8 mouse cellular contexts compared by ENCODE assay signal in genomic region chr11:104608249-104608920, GRCm38 (mm10). TPM values are rescaled to one million over a fixed set of nuclear protein-coding genes. Genes with fewer than 3 reads are reported as not detected.
DNase-seq lines count a peak whose midpoint lies in the region; ATAC-seq and TF ChIP-seq lines count a peak whose summit lies in the region.

No protein-coding gene starts in this region.

- 4% methylated on average over 22 of the region's 23 CpGs for WGBS in lung, embryonic 15.5 days
- WGBS in forebrain, embryonic 10.5 days: under 1% methylated on average over 21 of the region's 23 CpGs
- 1% methylated on average over 23 of the region's 23 CpGs for WGBS in limb, embryonic 13.5 days
- WGBS in olfactory bulb, adult 2 months: 11% methylated on average over 22 of the region's 23 CpGs

- H3K27me3 ChIP-seq in lung, embryonic 15.5 days: peaks cover 14% of the 10 kb centered on the region; the same call in 1 of the 2 replicates
- peaks cover 83% of the 10 kb centered on the region for H3K27me3 ChIP-seq in forebrain, embryonic 10.5 days (ENCODE audit: poor library complexity, severe bottlenecking)
- peaks cover 56% of the 10 kb centered on the region for H3K27me3 ChIP-seq in limb, embryonic 13.5 days

- no peaks in the 10 kb centered on the region for H3K36me3 ChIP-seq in lung, embryonic 15.5 days
- no peaks in the 10 kb centered on the region for H3K36me3 ChIP-seq in forebrain, embryonic 10.5 days (replicated peaks)
- H3K36me3 ChIP-seq in limb, embryonic 13.5 days: no peaks in the 10 kb centered on the region

- H3K4me3 ChIP-seq in lung, embryonic 15.5 days: peak overlapping the region; percentile 48
- H3K4me3 ChIP-seq in forebrain, embryonic 10.5 days: peak overlapping the region; percentile 70
- H3K4me3 ChIP-seq in limb, embryonic 13.5 days: peak overlapping the region; percentile 53
- H3K4me3 ChIP-seq in olfactory bulb, adult 2 months (ENCODE audit: insufficient read depth, low read depth, low read length): peak overlapping the region; percentile 56

- peak; percentile 13 for ATAC-seq in lung, embryonic 15.5 days (ENCODE audit: borderline replicate concordance, extremely low read depth, low FRiP score, low TSS enrichment)
- no peak for ATAC-seq in limb, embryonic 13.5 days (ENCODE audit: low FRiP score, low read depth)

- peak overlapping the region; percentile 47 for H3K9ac ChIP-seq in lung, embryonic 15.5 days
- H3K9ac ChIP-seq in limb, embryonic 13.5 days: peak overlapping the region; percentile 58

- intact Hi-C loops in gastrocnemius, postnatal 36 days (cut with DNase I): no loop called here

- H3K27ac ChIP-seq in lung, embryonic 15.5 days: no peak overlapping the region
- peak overlapping the region; percentile 74 for H3K27ac ChIP-seq in forebrain, embryonic 10.5 days
- H3K27ac ChIP-seq in limb, embryonic 13.5 days: no peak overlapping the region
- no peak overlapping the region for H3K27ac ChIP-seq in olfactory bulb, adult 2 months (ENCODE audit: insufficient read depth, low read depth, low read length)

- TF ChIP-seq POLR2A in olfactory bulb, adult 2 months (IDR thresholded peaks at IDR 0.05; ENCODE audit: insufficient read depth, low read depth, low read length): 0 out of 2 replicates have a peak, but pooled peaks have one; percentile 26

- no peak for DNase-seq in lung, postnatal 36 days
- no peak for DNase-seq in forebrain, embryonic 10.5 days (ENCODE audit: extremely low spot score, low spot score)
- DNase-seq in gastrocnemius, postnatal 36 days: no peak
- DNase-seq in T-cell, adult 2 months (ENCODE audit: low spot score): no peak
- DNase-seq in frontal cortex, postnatal 14 days (ENCODE audit: low spot score in 2 of 2): no peak

- no peaks in the 10 kb centered on the region for H3K9me3 ChIP-seq in lung, embryonic 15.5 days
- no peaks in the 10 kb centered on the region for H3K9me3 ChIP-seq in forebrain, embryonic 10.5 days
- no peaks in the 10 kb centered on the region for H3K9me3 ChIP-seq in limb, embryonic 13.5 days

- peak overlapping the region; percentile 96 for H3K4me2 ChIP-seq in lung, embryonic 15.5 days
- peak overlapping the region; percentile 87 for H3K4me2 ChIP-seq in limb, embryonic 13.5 days (replicated peaks)

- peaks cover 6% of the 10 kb centered on the region; the same call in 1 of the 2 replicates for H3K4me1 ChIP-seq in lung, embryonic 15.5 days
- H3K4me1 ChIP-seq in forebrain, embryonic 10.5 days: peaks cover 30% of the 10 kb centered on the region
- peaks cover 11% of the 10 kb centered on the region; the same call in 1 of the 2 replicates for H3K4me1 ChIP-seq in limb, embryonic 13.5 days
- H3K4me1 ChIP-seq in olfactory bulb, adult 2 months (ENCODE audit: control insufficient read depth, insufficient read depth, low read length): peaks cover 13% of the 10 kb centered on the region

- no peak for TF ChIP-seq CTCF in olfactory bulb, adult 2 months (IDR thresholded peaks at IDR 0.05; ENCODE audit: insufficient read depth, low read depth, low read length)

RNA-seq across cellular contexts. Expression of gene Itgb3, which starts 0.6 kb away (rescaled TPM):
- polyA plus RNA-seq in lung, embryonic 15.5 days (2015; fragmentation: Nextera tagmentation; extraction: Ambion mirVana): 4.4 TPM in 2 replicates
- polyA plus RNA-seq in forebrain, embryonic 10.5 days (2016; fragmentation: Nextera tagmentation; extraction: Ambion mirVana): 3.7 and 3.8 TPM in 2 replicates
- 2.0 and 2.3 TPM in 2 replicates for polyA plus RNA-seq in limb, embryonic 13.5 days (2015; fragmentation: Nextera tagmentation; extraction: Ambion mirVana)
- polyA plus RNA-seq in olfactory bulb, adult 2 months (2012; ENCODE audit: insufficient read depth, insufficient read length, low replicate concordance, missing spikeins): not detected in 2 replicates
- total RNA-seq in gastrocnemius, postnatal 36 days (2021): under 1 TPM; 0.66 to 0.76 TPM

RNA-seq across cellular contexts. Expression of gene Myl4, which starts 57.9 kb away (rescaled TPM):
- 69.5 and 133 TPM in 2 replicates for polyA plus RNA-seq in lung, embryonic 15.5 days (2015; fragmentation: Nextera tagmentation; extraction: Ambion mirVana)
- polyA plus RNA-seq in forebrain, embryonic 10.5 days (2016; fragmentation: Nextera tagmentation; extraction: Ambion mirVana): 0.33 and 0.83 TPM in 2 replicates
- 124 and 131 TPM in 2 replicates for polyA plus RNA-seq in limb, embryonic 13.5 days (2015; fragmentation: Nextera tagmentation; extraction: Ambion mirVana)
- polyA plus RNA-seq in olfactory bulb, adult 2 months (2012; ENCODE audit: insufficient read depth, insufficient read length, low replicate concordance, missing spikeins): not detected in 2 replicates
- 1 to 10 TPM; 5.5 to 6.4 TPM for total RNA-seq in gastrocnemius, postnatal 36 days (2021)

RNA-seq across cellular contexts. Expression of gene Cdc27, which starts 58.0 kb away (rescaled TPM):
- polyA plus RNA-seq in lung, embryonic 15.5 days (2015; fragmentation: Nextera tagmentation; extraction: Ambion mirVana): 40.5 and 41.3 TPM in 2 replicates
- polyA plus RNA-seq in forebrain, embryonic 10.5 days (2016; fragmentation: Nextera tagmentation; extraction: Ambion mirVana): 54.4 and 58.9 TPM in 2 replicates
- 49.1 and 49.3 TPM in 2 replicates for polyA plus RNA-seq in limb, embryonic 13.5 days (2015; fragmentation: Nextera tagmentation; extraction: Ambion mirVana)
- polyA plus RNA-seq in olfactory bulb, adult 2 months (2012; ENCODE audit: insufficient read depth, insufficient read length, low replicate concordance, missing spikeins): 494 TPM in 1 of 2 replicates, not detected in the other
- 10 to 100 TPM; 24.9 to 25.2 TPM for total RNA-seq in gastrocnemius, postnatal 36 days (2021)

Comparison
In these comparisons a context has a peak if more than half of its experiments do, and no peak if none do; other contexts are left out.
1. RNA of gene Myl4, which starts 57.9 kb away (polyA plus RNA-seq): 69.5 to 133 TPM in lung, embryonic 15.5 days and 124 to 131 TPM in limb, embryonic 13.5 days; 0.33 to 0.83 TPM in forebrain, embryonic 10.5 days and not detected in olfactory bulb, adult 2 months; every median in the first group is over 10 times any median in the second.
2. Peak in every context shown above with its lines, with median percentiles within 50 percentile points of each other: H3K4me3 ChIP-seq.